Mouse (Mus musculus) heart, postnatal 0 days (tissue): Measurements from ENCODE around the gene Mybl2.

Experiments
- CTCF ChIP-seq: IDR thresholded peaks from 2 replicates; pipeline ENCODE4 v1.5.1; 2016; ENCODE audit warnings: antibody characterized with exemption, control low read depth, low read depth
- EP300 ChIP-seq: IDR thresholded peaks from 2 replicates; pipeline ENCODE4 v1.6.1; 2016; ENCODE audit warnings: antibody characterized with exemption, low read depth

DNA sequence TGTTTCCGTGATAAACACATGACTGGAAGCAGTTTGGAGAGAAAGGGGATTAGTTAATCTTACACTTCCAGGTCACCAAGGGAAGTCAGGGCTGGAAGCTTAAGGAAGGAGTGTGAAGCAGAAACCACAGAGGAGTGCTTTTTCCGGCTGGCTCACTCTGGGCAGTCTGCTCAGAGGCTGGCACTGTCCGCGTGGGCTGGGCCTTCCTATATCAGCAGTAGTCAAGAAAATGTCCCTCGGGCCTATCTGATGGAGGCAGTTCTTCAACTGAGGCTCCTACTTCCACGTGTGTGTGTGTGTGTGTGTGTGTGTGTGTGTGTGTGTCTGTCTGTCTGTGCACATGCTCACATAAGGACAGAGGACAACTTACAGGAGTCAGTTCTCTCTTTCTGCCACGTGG lies 14.5 kb upstream of the Mybl2 start:
- TF ChIP-seq CTCF (no peak), EP300 (no peak)
